Mouse (Mus musculus) midbrain, embryonic 16.5 days (tissue): ENCODE measurements around the gene Atp8a2. TPM values are rescaled to one million over a fixed set of nuclear protein-coding genes. Genes with fewer than 3 reads are reported as not detected.

Experiments used
- ATAC-seq: fragments of 200-750 bp; cut with Nextera tagmentation; 2 replicates; pipeline ENCODE4 v1.8.0; 2017; ENCODE audit warnings: moderate TSS enrichment
- H3K27ac ChIP-seq: fragments of 300-500 bp; sonication (generic); 2 replicates; pipeline ENCODE4 v1.5.1; 2014; ENCODE audit warnings: mild to moderate bottlenecking, low read length, mixed read lengths
- H3K27me3 ChIP-seq: fragments of 300-500 bp; sonication (generic); 2 replicates; pipeline ENCODE4 v1.6.1; 2014; ENCODE audit warnings: low read depth, low read length, mixed read lengths; ENCODE audit not compliant: control insufficient read depth, insufficient read depth
- H3K36me3 ChIP-seq: fragments of 300-500 bp; sonication (generic); 2 replicates; pipeline ENCODE4 v1.6.1; 2014; ENCODE audit warnings: mild to moderate bottlenecking, low read length, moderate library complexity, mixed read lengths; ENCODE audit not compliant: control insufficient read depth, insufficient read depth
- H3K4me1 ChIP-seq: fragments of 300-500 bp; sonication (generic); 2 replicates; pipeline ENCODE4 v1.6.1; 2014; ENCODE audit warnings: mild to moderate bottlenecking, low read length, mixed read lengths; ENCODE audit not compliant: control insufficient read depth, insufficient read depth
- H3K4me2 ChIP-seq: fragments of 300-500 bp; sonication (generic); 2 replicates; pipeline ENCODE4 v1.6.1; 2014; ENCODE audit warnings: mild to moderate bottlenecking, low read length, mixed read lengths
- H3K4me3 ChIP-seq: fragments of 300-500 bp; sonication (generic); 2 replicates; pipeline ENCODE4 v1.5.1; 2014; ENCODE audit warnings: low read depth, mild to moderate bottlenecking, low read length, moderate library complexity, mixed read lengths
- H3K9ac ChIP-seq: fragments of 300-500 bp; sonication (generic); 2 replicates; pipeline ENCODE4 v1.6.1; 2014; ENCODE audit warnings: low read depth, low read length, mixed read lengths
- H3K9me3 ChIP-seq: fragments of 300-500 bp; sonication (generic); replicated peaks from 2 replicates; pipeline ENCODE4 v1.6.1; 2014; ENCODE audit warnings: mild to moderate bottlenecking, low read length, mixed read lengths; ENCODE audit not compliant: control insufficient read depth, poor library complexity, severe bottlenecking
- WGBS: fragments of 180-500 bp; shearing (Covaris S2); extraction: QIAGEN DNeasy Blood & Tissue Kit; methylation state at CpG from one replicate; pipeline ENCODE4 v1.1.7; 2014; 5-methylcytosine and 5-hydroxymethylcytosine counted together
- polyA plus RNA-seq: library from polyadenylated mRNA; unstranded; fragments of >200 nt; fragmentation: Nextera tagmentation; extraction: Ambion mirVana; gene quantifications from 2 replicates; pipeline ENCODE4 v1.2.1, GENCODE M21; 2015

Gene Atp8a2
- polyA plus RNA-seq, 1 experiment from 2014 or later, result 45.6 TPM

GRCm38 (mm10) chr14:59701492-59701891 is 495.5 kb downstream of the Atp8a2 start:
- no peak overlapping the region for H3K4me2 ChIP-seq
- no peak overlapping the region for H3K9ac ChIP-seq
- no peaks in the 10 kb centered on the region for H3K9me3 ChIP-seq
- no peak overlapping the region for H3K4me3 ChIP-seq
- ATAC-seq, result peak; percentile 73
- WGBS, result 25% methylated on average over 5 of the region's 5 CpGs
- no peaks in the 10 kb centered on the region for H3K27me3 ChIP-seq
- no peaks in the 10 kb centered on the region for H3K36me3 ChIP-seq
- peak overlapping the region; percentile 23 for H3K27ac ChIP-seq
- H3K4me1 ChIP-seq, result peaks cover 7% of the 10 kb centered on the region

DNA sequence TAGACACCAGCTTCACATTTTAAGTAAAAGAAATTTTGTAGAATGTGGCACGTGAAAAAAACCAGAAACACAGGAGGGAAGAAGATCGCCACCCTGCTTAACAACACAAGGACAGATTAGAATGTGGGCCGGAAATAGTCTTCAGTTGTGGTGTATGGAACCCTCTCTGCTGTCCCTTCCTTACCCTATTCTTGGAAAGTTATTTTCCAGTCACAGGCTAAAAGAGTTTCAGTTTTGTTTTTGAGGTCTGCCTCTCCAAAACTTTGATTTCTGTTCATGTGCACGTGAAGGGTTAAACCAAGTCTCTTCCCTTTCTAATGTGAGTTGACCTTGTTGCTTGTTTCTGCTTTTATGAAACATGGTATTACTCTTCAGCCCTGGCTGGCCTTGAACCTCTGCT is 501.8 kb downstream of the Atp8a2 start:
- no peaks in the 10 kb centered on the region for H3K36me3 ChIP-seq

DNA sequence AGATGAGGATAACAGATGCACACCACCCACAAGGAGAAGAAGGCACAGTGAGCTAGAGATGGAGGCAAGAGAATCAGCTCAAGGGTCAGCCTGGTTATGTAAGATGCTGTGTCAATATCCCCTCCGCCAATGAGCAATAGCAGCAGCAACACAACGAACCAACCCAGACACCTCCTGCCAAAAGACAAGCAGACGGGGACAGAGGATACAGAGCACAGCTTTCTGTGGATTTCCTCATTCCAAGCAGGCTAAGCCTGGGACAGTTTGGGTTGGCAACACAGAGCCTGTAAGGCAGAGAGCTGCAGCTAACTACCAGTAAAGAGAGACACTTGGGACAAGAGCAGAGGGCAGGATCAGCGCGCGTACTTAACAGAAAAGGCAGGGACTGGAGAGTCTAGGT is 504.8 kb downstream of the Atp8a2 start:
- H3K9ac ChIP-seq, result no peak overlapping the region
- no peaks in the 10 kb centered on the region for H3K36me3 ChIP-seq
- H3K9me3 ChIP-seq, result no peaks in the 10 kb centered on the region
- no peaks in the 10 kb centered on the region for H3K27me3 ChIP-seq
- H3K4me2 ChIP-seq, result no peak overlapping the region
- no peak for ATAC-seq
- WGBS, result 90% methylated on average over 6 of the region's 6 CpGs
- H3K27ac ChIP-seq, result no peak overlapping the region
- no peaks in the 10 kb centered on the region for H3K4me1 ChIP-seq
- no peak overlapping the region for H3K4me3 ChIP-seq

More for the DNA sequence above, 501.8 kb downstream of the Atp8a2 start:
- H3K27me3 ChIP-seq, result no peaks in the 10 kb centered on the region
- H3K4me2 ChIP-seq, result no peak overlapping the region
- no peak overlapping the region for H3K9ac ChIP-seq
- no peak overlapping the region for H3K4me3 ChIP-seq
- WGBS, result 90% methylated on average over 4 of the region's 4 CpGs
- no peak overlapping the region for H3K27ac ChIP-seq
- no peaks in the 10 kb centered on the region for H3K4me1 ChIP-seq
- H3K9me3 ChIP-seq, result no peaks in the 10 kb centered on the region
- ATAC-seq, result no peak

GRCm38 (mm10) chr14:59691402-59691801 is 505.6 kb downstream of the Atp8a2 start:
- Histone ChIP-seq H3K27ac (0 out of 2 replicates have a peak overlapping the region, but pooled peaks have one; percentile 15), H3K36me3 (no peaks in the 10 kb centered on the region), H3K4me1 (no peaks in the 10 kb centered on the region), H3K9me3 (no peaks in the 10 kb centered on the region), H3K4me2 (no peak overlapping the region), H3K9ac (no peak overlapping the region), H3K27me3 (no peaks in the 10 kb centered on the region), H3K4me3 (no peak overlapping the region)
- WGBS, result 86% methylated on average over 13 of the region's 13 CpGs
- ATAC-seq, result no peak

DNA sequence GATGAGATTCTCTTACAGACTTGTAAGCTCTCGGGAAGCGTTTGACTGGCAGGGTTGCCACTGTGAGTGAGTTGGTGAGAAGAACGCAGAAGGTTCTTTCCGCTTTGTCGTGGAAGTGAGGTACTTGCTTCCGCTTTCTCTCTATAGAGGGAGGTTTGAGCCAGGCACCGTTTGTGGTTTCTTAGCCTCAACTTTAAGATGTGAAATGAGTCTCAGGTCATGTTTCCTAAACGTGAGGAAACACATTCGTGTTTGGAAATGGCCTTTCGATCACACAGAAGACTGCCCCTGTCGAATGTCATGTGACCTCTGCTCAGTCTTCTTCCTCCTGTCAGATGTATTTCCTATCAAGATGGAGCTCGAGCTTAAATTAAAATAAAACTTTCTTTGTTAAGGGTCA is 506.0 kb downstream of the Atp8a2 start:
- no peak for ATAC-seq
- Histone ChIP-seq H3K27me3 (no peaks in the 10 kb centered on the region), H3K27ac (no peak overlapping the region), H3K9ac (no peak overlapping the region), H3K9me3 (no peaks in the 10 kb centered on the region), H3K36me3 (no peaks in the 10 kb centered on the region), H3K4me1 (no peaks in the 10 kb centered on the region), H3K4me3 (no peak overlapping the region), H3K4me2 (no peak overlapping the region)
- 77% methylated on average over 12 of the region's 12 CpGs for WGBS

- Histone ChIP-seq H3K4me1 (no peaks in the 10 kb centered on the region), H3K27ac (no peak overlapping the region), H3K9me3 (no peaks in the 10 kb centered on the region), H3K4me2 (no peak overlapping the region), H3K4me3 (no peak overlapping the region), H3K36me3 (no peaks in the 10 kb centered on the region), H3K9ac (no peak overlapping the region), H3K27me3 (no peaks in the 10 kb centered on the region)
- WGBS, result 54% methylated on average over 4 of the region's 4 CpGs
- ATAC-seq, result no peak
Observed at GRCm38 (mm10) chr14:59689596-59689995, 507.4 kb downstream of the Atp8a2 start.

GRCm38 (mm10) chr14:59686229-59686628 is 510.8 kb downstream of the Atp8a2 start:
- H3K4me1 ChIP-seq, result no peaks in the 10 kb centered on the region
- H3K9ac ChIP-seq, result no peak overlapping the region
- H3K36me3 ChIP-seq, result no peaks in the 10 kb centered on the region
- H3K4me3 ChIP-seq, result no peak overlapping the region
- no peaks in the 10 kb centered on the region for H3K27me3 ChIP-seq
- no peak overlapping the region for H3K4me2 ChIP-seq
- 58% methylated on average over 5 of the region's 5 CpGs for WGBS
- H3K27ac ChIP-seq, result no peak overlapping the region
- ATAC-seq, result no peak
- no peaks in the 10 kb centered on the region for H3K9me3 ChIP-seq

GRCm38 (mm10) chr14:59685343-59685742 is 511.6 kb downstream of the Atp8a2 start:
- no peaks in the 10 kb centered on the region for H3K9me3 ChIP-seq
- whole genome bisulfite sequencing, result 69% methylated on average over 8 of the region's 8 CpGs
- no peaks in the 10 kb centered on the region for H3K36me3 ChIP-seq
- ATAC-seq, result no peak
- H3K4me2 ChIP-seq, result no peak overlapping the region
- no peaks in the 10 kb centered on the region for H3K27me3 ChIP-seq
- H3K27ac ChIP-seq, result no peak overlapping the region
- no peak overlapping the region for H3K9ac ChIP-seq
- H3K4me1 ChIP-seq, result no peaks in the 10 kb centered on the region
- no peak overlapping the region for H3K4me3 ChIP-seq

DNA sequence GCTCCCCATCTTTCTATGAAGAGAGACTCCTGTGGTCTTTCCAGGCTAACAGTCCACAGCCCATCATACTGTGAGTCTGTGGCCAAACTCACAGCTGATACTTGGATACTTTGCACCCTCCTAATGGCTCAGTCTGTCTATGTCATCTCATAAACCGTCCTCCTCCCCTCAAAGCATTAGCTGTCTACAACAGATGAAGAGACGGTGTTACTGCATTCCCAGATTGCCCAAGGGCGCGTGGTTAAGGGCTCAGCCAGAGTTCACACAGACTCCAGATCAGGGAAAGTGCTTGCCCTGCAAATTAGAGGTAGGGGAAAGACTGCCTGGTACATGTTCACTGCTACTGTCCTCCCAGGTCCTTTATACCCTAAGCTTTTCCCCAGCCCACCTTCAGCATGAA is 515.1 kb downstream of the Atp8a2 start:
- no peak overlapping the region for H3K4me3 ChIP-seq
- no peaks in the 10 kb centered on the region for H3K4me1 ChIP-seq
- WGBS, result 75% methylated on average over 4 of the region's 4 CpGs
- no peaks in the 10 kb centered on the region for H3K36me3 ChIP-seq
- no peak overlapping the region for H3K27ac ChIP-seq
- H3K27me3 ChIP-seq, result no peaks in the 10 kb centered on the region
- no peak for ATAC-seq
- no peaks in the 10 kb centered on the region for H3K9me3 ChIP-seq
- H3K9ac ChIP-seq, result no peak overlapping the region
- no peak overlapping the region for H3K4me2 ChIP-seq

DNA sequence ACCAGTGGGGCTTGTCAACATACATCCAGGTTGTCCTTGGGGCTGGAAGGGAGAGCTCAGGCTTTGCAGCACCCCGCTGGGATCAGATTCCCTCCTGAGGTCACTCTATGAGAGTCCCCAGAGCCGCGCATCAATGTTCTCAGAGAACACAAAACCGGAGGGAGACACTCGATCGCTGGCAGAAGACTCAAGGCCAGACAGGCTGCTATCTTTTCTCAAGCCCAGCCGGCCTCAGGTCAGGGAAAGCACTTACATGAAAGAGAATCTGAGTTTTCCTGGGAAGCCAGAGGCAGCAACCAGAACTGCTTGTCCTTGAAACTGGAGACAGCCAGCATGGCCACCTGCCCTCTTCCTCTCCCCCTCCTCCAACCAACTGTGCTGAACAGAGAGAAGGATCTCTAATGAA is 519.4 kb downstream of the Atp8a2 start:
- Histone ChIP-seq H3K27ac (no peak overlapping the region), H3K4me2 (no peak overlapping the region), H3K4me1 (no peaks in the 10 kb centered on the region), H3K27me3 (no peaks in the 10 kb centered on the region), H3K9me3 (no peaks in the 10 kb centered on the region), H3K4me3 (no peak overlapping the region), H3K36me3 (no peaks in the 10 kb centered on the region), H3K9ac (no peak overlapping the region)
- no peak for ATAC-seq
- 72% methylated on average over 7 of the region's 7 CpGs for WGBS
